Mouse (Mus musculus) kidney, postnatal 36 days (tissue): ENCODE data around the gene Foxp3.

Experiments
- DNase-seq, 2 experiments: peaks; one replicate each; pipeline ENCODE4 v3.0.0; 2021 to 2022; ENCODE audit warnings: mixed read lengths in 2 of 2

Foxp3 gene

DNA sequence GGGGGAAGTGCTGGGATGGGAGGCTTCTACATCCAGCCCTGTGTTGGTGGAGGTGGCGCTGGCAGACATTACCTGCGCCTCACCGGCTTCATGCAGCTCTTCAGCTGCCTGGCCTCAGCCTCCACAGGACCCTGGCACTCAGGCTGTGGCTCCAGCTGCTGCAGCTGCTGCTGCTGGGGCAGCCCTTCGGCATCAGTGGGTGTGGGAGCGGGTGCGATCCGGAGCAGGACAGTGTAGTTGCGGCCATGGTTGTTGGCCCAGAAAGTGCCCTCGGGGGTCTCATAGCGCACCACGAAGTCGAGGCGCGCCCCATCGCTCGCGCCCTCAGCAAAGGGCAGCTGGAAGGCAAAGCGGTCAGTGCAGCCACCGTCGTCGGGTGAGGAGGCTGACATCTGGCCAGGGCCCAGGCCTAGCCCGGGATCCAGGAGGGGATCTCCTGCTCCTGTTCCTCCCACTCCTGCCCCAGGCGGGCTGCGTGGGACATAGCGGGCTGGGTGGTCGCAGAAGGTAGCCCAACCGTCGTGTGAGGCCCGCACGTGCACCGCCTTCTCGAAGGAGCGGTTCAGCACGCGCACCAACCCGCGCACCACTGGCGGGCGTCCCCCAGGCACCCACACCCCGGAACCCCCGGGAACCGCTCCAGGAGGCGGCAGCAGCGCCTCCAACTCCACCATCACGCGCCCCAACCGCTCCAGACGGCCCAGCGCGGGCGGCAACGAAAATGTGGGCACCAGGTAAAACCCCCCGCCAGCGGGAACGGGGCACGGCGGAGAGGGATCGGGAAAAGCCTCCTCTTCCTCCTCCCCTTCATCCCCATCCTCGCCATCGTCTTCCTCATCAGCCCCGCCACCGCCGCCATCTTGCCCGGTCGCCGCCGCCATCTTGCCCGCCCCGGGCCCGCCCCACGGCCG, at the start of gene Foxp3:
Gene Foxp3 (plus strand): TSS at position 469 of the 911 bp plus-strand sequence.
- DNase-seq: peak in 1 of 2 experiments; percentile 73

GRCm38 (mm10) chrX:7524961-7525360, 48.5 kb upstream of the Foxp3 start:
- no peak for DNase-seq

DNA sequence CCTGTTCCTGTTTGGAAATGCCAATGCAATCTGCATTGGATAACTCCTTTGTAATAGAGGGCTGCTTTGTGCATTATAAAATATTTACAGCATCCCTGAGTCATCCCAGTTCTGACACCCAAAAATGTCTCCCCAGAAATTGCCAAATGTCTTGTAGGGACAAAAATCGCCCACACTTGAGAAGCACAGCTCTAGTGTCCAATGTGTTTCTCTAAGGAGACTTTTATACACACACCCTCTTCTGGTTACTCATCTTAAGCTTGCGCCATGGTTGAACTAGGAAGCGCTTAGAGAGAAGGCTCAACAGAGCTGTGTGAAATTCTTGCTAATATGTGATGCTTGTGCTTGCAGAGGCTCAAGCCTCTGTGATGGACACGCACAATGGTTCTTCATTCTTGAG, 20.0 kb upstream of the Foxp3 start:
- no peak for DNase-seq

DNA sequence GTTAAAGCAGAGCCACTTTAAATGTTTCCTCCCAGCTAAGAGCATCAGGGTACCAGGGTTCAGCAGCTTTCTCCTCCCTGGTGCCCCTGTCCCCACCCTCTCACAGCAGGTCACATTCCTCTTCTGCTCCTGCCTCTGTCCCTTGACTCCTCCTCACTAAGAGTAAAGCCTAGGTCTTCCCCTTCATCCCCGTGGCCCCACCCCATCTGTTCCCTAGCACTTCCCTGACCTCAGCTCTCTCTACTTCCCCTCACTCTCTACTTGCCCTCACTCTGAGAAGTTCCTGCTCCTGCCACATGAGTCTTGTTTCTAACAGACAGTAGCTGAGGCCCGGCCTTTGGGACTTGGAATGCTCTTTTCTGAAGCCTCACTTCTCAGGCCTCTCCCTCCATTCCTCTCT, 10.4 kb upstream of the Foxp3 start:
- DNase-seq: no peak

DNA sequence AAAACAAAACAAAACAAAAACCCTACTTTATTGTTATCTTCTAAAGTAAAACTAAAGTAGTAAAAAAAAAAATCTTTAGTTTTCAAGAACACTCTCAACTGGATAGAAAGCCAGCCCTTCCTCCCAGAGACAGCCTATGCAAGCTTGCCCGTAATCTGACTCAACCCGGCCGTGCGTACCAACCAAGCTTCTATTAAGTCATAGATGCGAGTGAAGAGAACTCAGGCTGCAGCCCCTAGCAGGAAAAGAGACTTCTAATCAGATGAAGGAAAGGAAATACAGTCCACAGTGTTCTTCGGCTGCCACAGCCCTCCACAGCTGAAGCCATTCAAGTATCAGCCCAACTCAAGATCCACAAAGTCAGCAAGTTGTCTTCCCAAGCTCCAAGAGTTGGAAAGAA, 7.1 kb upstream of the Foxp3 start:
- no peak for DNase-seq

DNA sequence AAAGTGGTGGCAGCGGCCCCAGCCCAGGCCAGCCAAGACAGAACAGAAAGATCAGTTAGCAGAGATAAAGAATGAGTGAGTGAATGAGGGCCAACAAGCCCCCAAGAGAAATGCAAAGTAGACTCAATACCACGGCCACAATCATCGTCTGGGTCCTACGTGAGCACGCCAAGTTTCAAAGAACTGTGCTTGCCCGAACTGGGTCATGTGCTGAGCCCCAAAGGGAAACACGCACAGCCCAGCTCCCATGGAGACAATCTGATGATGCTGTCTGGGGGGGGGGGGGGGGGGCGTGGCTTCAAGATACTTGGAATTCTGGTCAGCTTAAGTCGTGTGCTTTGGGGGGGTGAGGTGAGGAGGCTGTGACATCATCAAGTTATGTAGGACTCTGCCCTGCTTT, 6.0 kb upstream of the Foxp3 start:
- no peak for DNase-seq

DNA sequence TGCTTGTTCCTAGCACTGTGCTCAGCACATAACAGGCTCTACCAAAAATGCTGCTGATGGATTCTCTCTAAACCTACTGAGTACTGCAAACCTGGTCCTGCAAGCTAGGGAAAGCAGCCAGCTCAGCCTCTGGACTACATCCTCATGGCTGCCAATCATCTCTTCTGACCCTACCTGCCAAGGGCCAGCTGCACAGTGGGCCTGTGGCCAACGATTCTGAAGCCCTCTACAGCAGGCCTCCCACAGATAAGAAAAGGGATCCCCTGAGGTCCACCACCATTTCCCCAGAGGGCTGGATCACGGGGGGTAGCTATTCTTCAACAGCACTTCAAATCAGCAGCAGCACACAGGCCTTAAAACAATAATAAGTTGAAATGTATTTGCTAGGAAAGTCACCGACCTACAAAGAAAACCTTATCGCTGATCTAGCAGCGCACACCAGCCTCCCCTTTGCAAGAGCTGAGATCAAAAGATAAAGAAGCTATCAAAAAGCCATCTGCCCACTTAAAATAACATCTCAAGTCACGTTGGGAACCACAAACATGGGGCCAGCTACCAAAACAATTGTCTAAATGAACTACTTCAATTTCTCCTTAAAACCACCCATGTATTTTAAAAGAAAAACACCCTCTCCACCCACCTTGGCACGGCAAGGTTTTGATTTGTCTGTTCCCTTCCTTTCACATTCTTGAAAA, 2.8 kb upstream of the Foxp3 start:
- DNase-seq: no peak

GRCm38 (mm10) chrX:7571565-7572136, 1.8 kb upstream of the Foxp3 start:
- no peak for DNase-seq

- DNase-seq: no peak
These were observed 978 bp upstream of the Foxp3 start for GRCm38 (mm10) chrX:7572466-7572865.

- DNase-seq: peak; percentile 95 to 97
These were observed 842 bp downstream of the Foxp3 start, which contains the start of gene Ppp1r3f for GRCm38 (mm10) chrX:7574087-7574884. Ppp1r3f (minus strand) TSS chrX:7574283.

DNA sequence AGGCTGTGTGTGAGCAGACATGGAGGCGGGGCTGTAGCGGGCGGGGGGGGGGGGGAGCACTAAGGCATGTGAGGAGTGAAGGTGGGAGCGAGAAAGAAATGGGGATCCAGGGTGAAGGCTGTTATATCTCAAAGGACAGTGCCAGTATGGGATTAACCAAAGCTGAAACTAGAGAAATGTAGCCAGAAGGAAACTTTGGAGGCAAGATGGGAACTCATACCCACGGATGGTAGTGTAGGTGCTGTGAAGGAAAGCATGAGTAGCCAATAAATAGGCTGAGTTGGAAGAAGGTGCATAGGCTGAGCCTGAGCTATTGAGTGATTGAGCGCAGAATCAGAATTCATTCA, 1.4 kb downstream of the Foxp3 start:
- no peak for DNase-seq

- DNase-seq: no peak
These were observed 7.7 kb downstream of the Foxp3 start for GRCm38 (mm10) chrX:7581151-7581550.

GRCm38 (mm10) chrX:7583881-7584280, 10.4 kb downstream of the Foxp3 start:
- DNase-seq: no peak

DNA sequence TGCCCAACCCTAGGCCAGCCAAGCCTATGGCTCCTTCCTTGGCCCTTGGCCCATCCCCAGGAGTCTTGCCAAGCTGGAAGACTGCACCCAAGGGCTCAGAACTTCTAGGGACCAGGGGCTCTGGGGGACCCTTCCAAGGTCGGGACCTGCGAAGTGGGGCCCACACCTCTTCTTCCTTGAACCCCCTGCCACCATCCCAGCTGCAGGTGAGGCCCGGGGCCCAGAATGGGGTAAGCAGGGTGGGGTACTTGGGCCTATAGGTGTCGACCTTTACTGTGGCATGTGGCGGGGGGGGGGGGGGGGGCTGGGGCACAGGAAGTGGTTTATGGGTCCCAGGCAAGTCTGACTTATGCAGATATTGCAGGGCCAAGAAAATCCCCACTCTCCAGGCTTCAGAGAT, 12.9 kb downstream of the Foxp3 start:
- DNase-seq: no peak

DNA sequence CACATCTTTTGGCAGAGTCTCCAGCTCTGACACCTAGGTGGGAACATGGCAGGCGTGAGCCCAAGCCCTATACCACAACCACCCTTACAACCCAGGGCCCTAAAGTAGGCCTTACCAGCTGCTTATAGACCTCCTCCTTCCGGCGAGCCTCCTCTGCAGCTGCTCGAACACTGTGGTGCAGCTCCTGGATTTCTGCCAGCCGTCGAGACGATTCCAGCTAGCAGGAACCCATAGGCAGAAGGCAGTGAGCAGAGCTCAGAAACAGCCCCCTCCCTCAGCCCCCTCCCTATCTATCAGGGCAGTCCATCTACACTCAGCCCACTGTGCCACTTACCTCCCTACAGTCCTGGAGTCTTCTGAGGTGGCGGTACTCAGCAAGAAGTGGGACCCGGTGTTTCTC, 21.9 kb downstream of the Foxp3 start:
- DNase-seq: no peak

- no peak for DNase-seq
These were observed 30.6 kb downstream of the Foxp3 start for GRCm38 (mm10) chrX:7604004-7604403.

- peak; percentile 91 to 92 for DNase-seq
These were observed 31.6 kb downstream of the Foxp3 start, which contains the start of gene Ccdc22 for GRCm38 (mm10) chrX:7604879-7605574. Ccdc22 (minus strand) TSS chrX:7605517.

- DNase-seq: no peak
These were observed 32.1 kb downstream of the Foxp3 start for GRCm38 (mm10) chrX:7605575-7605941.

DNA sequence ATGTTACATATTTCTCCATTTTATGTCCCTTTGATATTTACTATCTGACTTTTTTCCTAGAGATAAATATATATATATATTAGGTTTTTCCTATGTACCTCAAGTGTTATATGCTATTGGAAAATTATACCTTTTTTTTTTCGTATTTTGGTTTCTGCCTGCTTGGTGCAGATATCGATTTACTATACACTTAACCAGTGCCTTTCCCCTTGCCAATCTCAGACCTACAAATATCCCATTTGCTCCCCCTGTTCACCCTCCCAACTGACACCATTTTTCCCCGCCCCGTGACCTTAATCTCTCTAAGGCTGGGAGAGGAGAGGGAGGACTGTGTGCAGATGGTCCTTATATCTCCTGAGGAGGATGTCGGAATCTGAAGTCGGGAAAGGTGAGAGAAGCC, 33.3 kb downstream of the Foxp3 start, which contains the start of gene Cacna1f:
Gene Cacna1f (plus strand): TSS at position 301 of the 400 bp plus-strand sequence.
- DNase-seq: no peak

- DNase-seq: no peak
These were observed 36.6 kb downstream of the Foxp3 start for GRCm38 (mm10) chrX:7610035-7610434.

DNA sequence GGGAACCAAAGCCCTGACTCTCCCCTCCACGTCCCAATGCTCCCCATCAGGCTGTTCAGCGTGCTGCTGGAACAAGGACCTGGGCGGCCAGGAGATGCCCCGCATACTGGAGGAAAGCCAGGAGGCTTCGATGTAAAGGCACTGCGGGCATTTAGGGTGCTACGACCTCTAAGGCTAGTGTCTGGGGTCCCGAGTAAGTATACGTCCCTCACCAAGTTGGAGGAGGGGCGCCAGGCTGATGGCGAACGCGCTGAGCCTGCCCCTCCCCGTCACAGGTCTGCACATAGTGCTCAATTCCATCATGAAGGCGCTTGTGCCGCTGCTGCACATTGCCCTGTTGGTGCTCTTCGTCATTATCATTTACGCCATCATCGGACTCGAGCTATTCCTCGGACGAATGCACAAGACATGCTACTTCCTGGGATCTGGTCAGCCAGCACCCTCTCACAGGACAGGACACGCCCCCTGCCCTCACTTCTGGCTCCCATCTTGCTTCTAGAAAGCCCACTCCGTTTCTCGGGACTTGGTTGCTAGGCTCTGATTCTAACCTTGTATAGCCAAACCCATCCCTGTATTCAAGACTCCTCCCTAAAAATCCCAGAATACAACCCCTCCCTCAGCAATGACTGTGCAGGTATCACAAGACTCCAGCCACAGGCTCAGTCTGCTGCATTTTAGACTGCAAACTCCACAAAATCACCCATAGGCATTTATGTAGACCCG, 37.3 kb downstream of the Foxp3 start:
- no peak for DNase-seq
